Mouse (Mus musculus) embryonic fibroblast, embryonic 13.5 days (primary cell): ENCODE data around the gene Ten1. TPM values are rescaled to one million over a fixed set of nuclear protein-coding genes. Genes with fewer than 3 reads are reported as not detected.

Experiments
- H3K27ac ChIP-seq: 2 replicates; pipeline ENCODE4 v1.5.1; 2012; ENCODE audit warnings: low read length, control low read depth, inconsistent platforms; ENCODE audit not compliant: insufficient read depth
- H3K4me1 ChIP-seq: 2 replicates; pipeline ENCODE4 v1.6.1; 2011; ENCODE audit warnings: low read length; ENCODE audit not compliant: control insufficient read depth, insufficient read depth
- H3K4me3 ChIP-seq: 2 replicates; pipeline ENCODE4 v1.5.1; 2011; ENCODE audit warnings: mild to moderate bottlenecking, control low read depth, low read length; ENCODE audit not compliant: insufficient read depth
- CTCF ChIP-seq: IDR thresholded peaks from 2 replicates; pipeline ENCODE4 v1.5.1; 2011; ENCODE audit warnings: mild to moderate bottlenecking, control low read depth, low read length, moderate library complexity, borderline replicate concordance; ENCODE audit not compliant: insufficient read depth
- POLR2A ChIP-seq: IDR thresholded peaks from 2 replicates; pipeline ENCODE4 v1.6.1; 2011; ENCODE audit warnings: low read depth, mild to moderate bottlenecking, control low read depth, low read length, moderate library complexity
- polyA plus RNA-seq: library from polyadenylated mRNA; stranded (reverse); fragments of >200 nt; gene quantifications from 2 replicates; pipeline ENCODE4 v1.2.4, GENCODE M21; 2011; ENCODE audit warnings: low read depth; ENCODE audit not compliant: missing spikeins, insufficient read length

Gene Ten1
- polyA plus RNA-seq, 1 experiment = 16.3 TPM

- peak overlapping the region; percentile 42 for H3K4me3 ChIP-seq
- H3K4me1 ChIP-seq = no peaks in the 10 kb centered on the region; the same call in none of the 2 replicates
- TF ChIP-seq CTCF (no peak), POLR2A (no peak)
These were observed 1.6 kb upstream of the Ten1 start for GRCm38 (mm10) chr11:116196866-116197583.

GRCm38 (mm10) chr11:116197584-116197906 lies 1.1 kb upstream of the Ten1 start:
- Histone ChIP-seq H3K27ac (no peak overlapping the region), H3K4me3 (peak overlapping the region; percentile 42), H3K4me1 (no peaks in the 10 kb centered on the region; the same call in none of the 2 replicates)
- TF ChIP-seq CTCF (no peak), POLR2A (no peak)

More at GRCm38 (mm10) chr11:116196866-116197583, 1.6 kb upstream of the Ten1 start:
- H3K27ac ChIP-seq = no peak overlapping the region

- TF ChIP-seq POLR2A (no peak), CTCF (no peak)
- Histone ChIP-seq H3K4me1 (no peaks in the 10 kb centered on the region; the same call in none of the 2 replicates), H3K27ac (peak overlapping the region; percentile 6), H3K4me3 (peak overlapping the region; percentile 81)
These were observed 523 bp upstream of the Ten1 start for GRCm38 (mm10) chr11:116198132-116198531.

- TF ChIP-seq POLR2A = no peak
- TF ChIP-seq CTCF = no peak
These were observed 2.5 kb downstream of the Ten1 start for GRCm38 (mm10) chr11:116201151-116201550.

GRCm38 (mm10) chr11:116203150-116203549 lies 4.5 kb downstream of the Ten1 start:
- TF ChIP-seq POLR2A (no peak), CTCF (no peak)
- H3K4me1 ChIP-seq = no peaks in the 10 kb centered on the region
- no peak overlapping the region for H3K4me3 ChIP-seq
- H3K27ac ChIP-seq = no peak overlapping the region

More at GRCm38 (mm10) chr11:116201151-116201550, 2.5 kb downstream of the Ten1 start:
- no peak overlapping the region for H3K4me3 ChIP-seq
- no peak overlapping the region for H3K27ac ChIP-seq
- H3K4me1 ChIP-seq = no peaks in the 10 kb centered on the region; the same call in 1 of the 2 replicates

- no peak overlapping the region for H3K27ac ChIP-seq
- no peak for TF ChIP-seq CTCF
- no peak for TF ChIP-seq POLR2A
These were observed 8.0 kb downstream of the Ten1 start for GRCm38 (mm10) chr11:116206678-116207077.

GRCm38 (mm10) chr11:116208660-116209059 lies 10.0 kb downstream of the Ten1 start:
- Histone ChIP-seq H3K4me1 (no peaks in the 10 kb centered on the region), H3K4me3 (no peak overlapping the region), H3K27ac (no peak overlapping the region)
- TF ChIP-seq CTCF = no peak
- TF ChIP-seq POLR2A = no peak

More at GRCm38 (mm10) chr11:116206678-116207077, 8.0 kb downstream of the Ten1 start:
- Histone ChIP-seq H3K4me1 (no peaks in the 10 kb centered on the region), H3K4me3 (no peak overlapping the region)

- Histone ChIP-seq H3K4me1 (no peaks in the 10 kb centered on the region), H3K4me3 (no peak overlapping the region), H3K27ac (no peak overlapping the region)
- TF ChIP-seq CTCF = no peak
- TF ChIP-seq POLR2A = no peak
These were observed 10.6 kb downstream of the Ten1 start for GRCm38 (mm10) chr11:116209257-116209656.

GRCm38 (mm10) chr11:116210696-116211095 lies 12.0 kb downstream of the Ten1 start:
- TF ChIP-seq POLR2A (no peak), CTCF (no peak)
- Histone ChIP-seq H3K4me1 (no peaks in the 10 kb centered on the region), H3K4me3 (no peak overlapping the region)

GRCm38 (mm10) chr11:116212847-116213246 lies 14.2 kb downstream of the Ten1 start:
- no peaks in the 10 kb centered on the region for H3K4me1 ChIP-seq
- no peak overlapping the region for H3K27ac ChIP-seq
- TF ChIP-seq CTCF = no peak
- TF ChIP-seq POLR2A = no peak
- no peak overlapping the region for H3K4me3 ChIP-seq

More at GRCm38 (mm10) chr11:116210696-116211095, 12.0 kb downstream of the Ten1 start:
- H3K27ac ChIP-seq = no peak overlapping the region

GRCm38 (mm10) chr11:116213877-116214510 lies 15.3 kb downstream of the Ten1 start:
- no peak overlapping the region for H3K27ac ChIP-seq
- H3K4me1 ChIP-seq = peaks cover 6% of the 10 kb centered on the region
- TF ChIP-seq CTCF (no peak), POLR2A (no peak)
- H3K4me3 ChIP-seq = no peak overlapping the region
